Mouse (Mus musculus) hindbrain, postnatal 0 days (tissue): ENCODE results near the gene Lypd6. TPM values are rescaled to one million over a fixed set of nuclear protein-coding genes. Genes with fewer than 3 reads are reported as not detected.
A peak's percentile ranks its signal among the peaks of the same experiment; 100 is the strongest.

Source experiments
- ATAC-seq: fragments of 200-750 bp; cut with Nextera tagmentation; 2 replicates; pipeline ENCODE4 v1.8.0; 2017; ENCODE audit warnings: mild to moderate bottlenecking, moderate TSS enrichment, moderate library complexity
- DNase-seq: peaks from one replicate; pipeline ENCODE4 v3.0.0-alpha.2; 2015; ENCODE audit warnings: low spot score
- H3K27ac ChIP-seq: fragments of 300-500 bp; sonication (generic); 2 replicates; pipeline ENCODE4 v1.5.1; 2014; ENCODE audit warnings: mild to moderate bottlenecking
- H3K27me3 ChIP-seq: fragments of 300-500 bp; sonication (generic); 2 replicates; pipeline ENCODE4 v1.6.1; 2014; ENCODE audit warnings: low read length, mixed read lengths; ENCODE audit not compliant: insufficient read depth
- H3K36me3 ChIP-seq: fragments of 300-500 bp; sonication (generic); 2 replicates; pipeline ENCODE4 v1.6.1; 2014; ENCODE audit warnings: low read length, mixed read lengths; ENCODE audit not compliant: insufficient read depth
- H3K4me1 ChIP-seq: fragments of 300-500 bp; sonication (generic); 2 replicates; pipeline ENCODE4 v1.6.1; 2014; ENCODE audit warnings: antibody characterized with exemption, low read length, mixed read lengths; ENCODE audit not compliant: insufficient read depth
- H3K4me2 ChIP-seq: fragments of 300-500 bp; sonication (generic); 2 replicates; pipeline ENCODE4 v1.6.1; 2014; ENCODE audit warnings: low read depth, mild to moderate bottlenecking, low read length, moderate library complexity, mixed read lengths
- H3K4me3 ChIP-seq: fragments of 300-500 bp; sonication (generic); 2 replicates; pipeline ENCODE4 v1.5.1; 2014; ENCODE audit warnings: low read length
- H3K9ac ChIP-seq: fragments of 300-500 bp; sonication (generic); replicated peaks from 2 replicates; pipeline ENCODE4 v1.6.1; 2014; ENCODE audit warnings: mild to moderate bottlenecking, low read length, moderate library complexity, mixed read lengths
- H3K9me3 ChIP-seq: fragments of 300-500 bp; sonication (generic); 2 replicates; pipeline ENCODE4 v1.6.1; 2016; ENCODE audit warnings: low read length, mixed read lengths
- CTCF ChIP-seq: IDR thresholded peaks from 2 replicates; pipeline ENCODE4 v1.5.1; 2016; ENCODE audit warnings: antibody characterized with exemption, control low read depth, low read depth
- WGBS: fragments of 180-500 bp; shearing (Covaris S2); extraction: QIAGEN DNeasy Blood & Tissue Kit; methylation state at CpG from one replicate; pipeline ENCODE4 v1.1.7; 2014; 5-methylcytosine and 5-hydroxymethylcytosine counted together
- polyA plus RNA-seq: library from polyadenylated mRNA; unstranded; fragments of >200 nt; fragmentation: Nextera tagmentation; extraction: Ambion mirVana; gene quantifications from 2 replicates; pipeline ENCODE4 v1.2.1, GENCODE M21; 2015
- total RNA-seq: library from RNA; depleted of rRNA; stranded (reverse); fragments of >200 nt; gene quantifications from 2 replicates; pipeline ENCODE4 v1.2.3, GENCODE M21; 2014

Gene Lypd6
- total and polyA plus RNA-seq, 2 experiments from 2014 or later: 13.6 to 19.4 TPM

GRCm38 (mm10) chr2:50147308-50147707 lies 81.1 kb downstream of the Lypd6 start:
- H3K27me3 ChIP-seq: no peaks in the 10 kb centered on the region
- H3K36me3 ChIP-seq: no peaks in the 10 kb centered on the region
- H3K4me3 ChIP-seq: no peak overlapping the region
- ATAC-seq (no peak), DNase-seq (no peak)
- WGBS: 77% methylated on average over 9 of the region's 9 CpGs
- no peaks in the 10 kb centered on the region for H3K9me3 ChIP-seq
- no peak overlapping the region for H3K9ac ChIP-seq
- H3K4me1 ChIP-seq: no peaks in the 10 kb centered on the region
- no peak overlapping the region for H3K27ac ChIP-seq
- no peak for TF ChIP-seq CTCF
- no peak overlapping the region for H3K4me2 ChIP-seq

GRCm38 (mm10) chr2:50149257-50150202 lies 83.3 kb downstream of the Lypd6 start:
- no peak for TF ChIP-seq CTCF
- Histone ChIP-seq H3K9me3 (no peaks in the 10 kb centered on the region), H3K27me3 (no peaks in the 10 kb centered on the region), H3K4me3 (no peak overlapping the region), H3K4me1 (no peaks in the 10 kb centered on the region), H3K4me2 (no peak overlapping the region), H3K27ac (no peak overlapping the region), H3K36me3 (no peaks in the 10 kb centered on the region), H3K9ac (no peak overlapping the region)
- 69% methylated on average over 6 of the region's 6 CpGs for WGBS
- no peak for ATAC-seq
- DNase-seq: no peak

DNA sequence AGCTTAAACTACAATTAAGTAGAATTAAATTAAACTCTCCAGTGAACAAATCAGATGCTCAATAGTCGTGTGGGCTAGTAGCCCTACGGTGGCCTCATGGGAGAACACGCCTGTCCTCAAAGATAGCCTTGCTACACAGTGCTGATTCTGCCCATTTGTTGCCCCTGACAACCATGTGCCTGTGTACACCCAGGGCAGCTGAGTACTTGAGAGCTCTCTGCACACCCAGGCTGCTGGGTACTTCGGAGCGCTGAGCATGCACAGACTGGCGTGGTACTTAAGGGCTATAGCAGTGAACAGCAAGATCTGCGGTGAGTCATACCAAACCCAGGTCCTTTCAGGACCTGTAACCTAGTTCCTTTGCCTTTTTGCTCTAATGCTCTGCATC lies 84.0 kb downstream of the Lypd6 start:
- DNase-seq (peak; percentile 29), ATAC-seq (peak; percentile 53; the same call in 1 of the 2 replicates)
- no peak overlapping the region for H3K9ac ChIP-seq
- H3K36me3 ChIP-seq: no peaks in the 10 kb centered on the region
- no peak overlapping the region for H3K4me3 ChIP-seq
- H3K4me2 ChIP-seq: no peak overlapping the region
- H3K9me3 ChIP-seq: no peaks in the 10 kb centered on the region
- no peaks in the 10 kb centered on the region for H3K27me3 ChIP-seq
- 57% methylated on average over 7 of the region's 7 CpGs for WGBS
- no peaks in the 10 kb centered on the region for H3K4me1 ChIP-seq
- no peak overlapping the region for H3K27ac ChIP-seq
- TF ChIP-seq CTCF: no peak

DNA sequence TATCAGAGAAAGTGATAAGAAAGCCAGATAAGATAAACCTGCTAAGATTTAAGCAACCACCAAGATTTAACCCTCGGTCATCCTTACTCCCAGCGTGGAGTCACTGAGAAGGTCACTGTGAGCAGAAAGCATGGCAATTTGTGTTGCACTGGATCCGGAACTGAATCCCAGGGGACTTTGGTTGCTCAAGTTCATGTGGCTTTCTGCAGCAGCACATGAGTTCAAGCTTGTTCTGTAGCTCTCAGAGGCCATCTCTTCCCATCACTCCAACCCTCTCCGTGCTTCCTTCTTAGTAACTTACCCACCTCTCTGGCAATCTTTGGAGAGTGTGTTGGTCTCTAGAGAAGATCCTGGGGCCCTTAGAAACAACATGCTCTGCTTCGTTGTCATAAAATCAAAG lies 84.6 kb downstream of the Lypd6 start:
- no peak for TF ChIP-seq CTCF
- H3K36me3 ChIP-seq: no peaks in the 10 kb centered on the region
- H3K27ac ChIP-seq: no peak overlapping the region
- no peaks in the 10 kb centered on the region for H3K27me3 ChIP-seq
- no peaks in the 10 kb centered on the region for H3K4me1 ChIP-seq
- H3K4me2 ChIP-seq: no peak overlapping the region
- ATAC-seq (no peak), DNase-seq (no peak)
- H3K9ac ChIP-seq: no peak overlapping the region
- 93% methylated on average over 5 of the region's 5 CpGs for WGBS
- no peak overlapping the region for H3K4me3 ChIP-seq
- H3K9me3 ChIP-seq: no peaks in the 10 kb centered on the region

- no peaks in the 10 kb centered on the region for H3K36me3 ChIP-seq
- 74% methylated on average over 2 of the region's 2 CpGs for WGBS
- DNase-seq (no peak), ATAC-seq (no peak)
- no peak overlapping the region for H3K9ac ChIP-seq
- H3K4me3 ChIP-seq: no peak overlapping the region
- no peak overlapping the region for H3K4me2 ChIP-seq
- no peaks in the 10 kb centered on the region for H3K27me3 ChIP-seq
- no peak for TF ChIP-seq CTCF
- H3K4me1 ChIP-seq: no peaks in the 10 kb centered on the region
- H3K9me3 ChIP-seq: no peaks in the 10 kb centered on the region
- no peak overlapping the region for H3K27ac ChIP-seq
Observed at GRCm38 (mm10) chr2:50151401-50151800, 85.2 kb downstream of the Lypd6 start.

DNA sequence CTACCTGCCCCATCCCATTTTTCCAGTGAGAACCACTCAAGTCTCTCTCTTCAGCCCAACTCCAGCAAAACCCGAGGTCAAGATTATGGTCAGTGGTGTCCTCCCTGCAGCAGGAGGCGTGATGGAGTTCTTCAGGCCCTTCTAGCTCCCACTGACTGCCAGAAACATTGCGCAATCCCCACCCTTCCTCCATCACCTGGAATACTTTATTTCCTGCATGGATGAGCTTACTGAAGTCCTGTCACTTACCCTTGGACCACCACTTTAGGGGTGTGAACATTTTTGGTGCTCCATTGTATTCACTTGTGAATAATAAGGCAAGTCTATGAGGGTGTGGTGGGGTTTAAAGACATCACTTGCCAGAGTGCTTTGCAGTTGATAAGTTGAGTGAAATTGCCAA lies 85.7 kb downstream of the Lypd6 start:
- Histone ChIP-seq H3K27me3 (no peaks in the 10 kb centered on the region), H3K4me3 (no peak overlapping the region), H3K9me3 (no peaks in the 10 kb centered on the region), H3K4me1 (no peaks in the 10 kb centered on the region), H3K27ac (no peak overlapping the region), H3K9ac (no peak overlapping the region), H3K36me3 (no peaks in the 10 kb centered on the region), H3K4me2 (no peak overlapping the region)
- WGBS: 94% methylated on average over 3 of the region's 3 CpGs
- no peak for TF ChIP-seq CTCF
- no peak for ATAC-seq
- no peak for DNase-seq

- H3K27ac ChIP-seq: no peak overlapping the region
- WGBS: 94% methylated on average over 10 of the region's 10 CpGs
- no peaks in the 10 kb centered on the region for H3K36me3 ChIP-seq
- no peak overlapping the region for H3K9ac ChIP-seq
- no peak for ATAC-seq
- H3K4me3 ChIP-seq: no peak overlapping the region
- H3K27me3 ChIP-seq: no peaks in the 10 kb centered on the region
- TF ChIP-seq CTCF: no peak
- no peaks in the 10 kb centered on the region for H3K4me1 ChIP-seq
- no peak overlapping the region for H3K4me2 ChIP-seq
- H3K9me3 ChIP-seq: no peaks in the 10 kb centered on the region
- DNase-seq: no peak
Observed at GRCm38 (mm10) chr2:50156009-50156408, 89.8 kb downstream of the Lypd6 start.
